Mouse (Mus musculus) stomach, postnatal 0 days (tissue): ENCODE results near the gene Ces1c.

Experiments
- CTCF ChIP-seq: IDR thresholded peaks from 2 replicates; pipeline ENCODE4 v1.5.1; 2016; ENCODE audit warnings: antibody characterized with exemption, low read depth, mild to moderate bottlenecking, moderate library complexity
- EP300 ChIP-seq: optimal IDR thresholded peaks from 2 replicates; pipeline ENCODE3; 2016; ENCODE audit warnings: antibody characterized with exemption

GRCm38 (mm10) chr8:93088686-93089122, 42.4 kb downstream of the Ces1c start:
- no peak for TF ChIP-seq EP300
- no peak for TF ChIP-seq CTCF
